Mouse (Mus musculus): ENCODE data around the gene Otulinl. TPM values are rescaled to one million over a fixed set of nuclear protein-coding genes. Genes with fewer than 3 reads are reported as not detected.
A peak's percentile ranks its signal among the peaks of the same experiment; 100 is the strongest.

Otulinl gene
- polyA plus RNA-seq, 1 experiment from 2014 or later, result 3.5 TPM

- no peak overlapping the region for H3K4me2 ChIP-seq
- ATAC-seq (replicated peaks; ENCODE audit: insufficient number of reproducible peaks, low FRiP score, low TSS enrichment), result no peak
- no peaks in the 10 kb centered on the region for H3K9me3 ChIP-seq (replicated peaks; ENCODE audit: control insufficient read depth, low read length)
- WGBS (ENCODE audit: insufficient replicate concordance), result 84% methylated on average over 13 of the region's 13 CpGs
- peaks cover 4% of the 10 kb centered on the region; the same call in 1 of the 2 replicates for H3K36me3 ChIP-seq (ENCODE audit: control insufficient read depth, insufficient read depth, low read length)
- no peak overlapping the region for H3K27ac ChIP-seq (ENCODE audit: low read depth, low read length)
- peaks cover 23% of the 10 kb centered on the region for H3K4me1 ChIP-seq (ENCODE audit: control insufficient read depth, insufficient read depth, low read length)
- H3K9ac ChIP-seq (ENCODE audit: low read depth, low read length), result no peak overlapping the region
- no peak overlapping the region for H3K4me3 ChIP-seq (ENCODE audit: low read depth, low read length)
- no peaks in the 10 kb centered on the region for H3K27me3 ChIP-seq (ENCODE audit: control insufficient read depth, insufficient read depth, low read length)
These were observed 56.1 kb downstream of the Otulinl start for GRCm38 (mm10) chr15:27625014-27625889.

- Histone ChIP-seq H3K4me2 (no peak overlapping the region), H3K27ac (ENCODE audit: low read depth, low read length) (no peak overlapping the region), H3K9ac (ENCODE audit: low read depth, low read length) (no peak overlapping the region), H3K9me3 (replicated peaks; ENCODE audit: control insufficient read depth, low read length) (no peaks in the 10 kb centered on the region), H3K27me3 (ENCODE audit: control insufficient read depth, insufficient read depth, low read length) (no peaks in the 10 kb centered on the region), H3K4me1 (ENCODE audit: control insufficient read depth, insufficient read depth, low read length) (peaks cover 24% of the 10 kb centered on the region), H3K36me3 (ENCODE audit: control insufficient read depth, insufficient read depth, low read length) (peaks cover 4% of the 10 kb centered on the region; the same call in 1 of the 2 replicates), H3K4me3 (ENCODE audit: low read depth, low read length) (no peak overlapping the region)
- no peak for ATAC-seq (replicated peaks; ENCODE audit: insufficient number of reproducible peaks, low FRiP score, low TSS enrichment)
- WGBS (ENCODE audit: insufficient replicate concordance), result 87% methylated on average over 6 of the region's 6 CpGs
These were observed 58.1 kb downstream of the Otulinl start for GRCm38 (mm10) chr15:27623286-27623685.

GRCm38 (mm10) chr15:27620475-27621185 lies 60.7 kb downstream of the Otulinl start:
- H3K9me3 ChIP-seq (replicated peaks; ENCODE audit: control insufficient read depth, low read length), result no peaks in the 10 kb centered on the region
- no peaks in the 10 kb centered on the region for H3K27me3 ChIP-seq (ENCODE audit: control insufficient read depth, insufficient read depth, low read length)
- H3K4me2 ChIP-seq, result no peak overlapping the region
- H3K9ac ChIP-seq (ENCODE audit: low read depth, low read length), result no peak overlapping the region
- WGBS (ENCODE audit: insufficient replicate concordance), result 80% methylated on average over 6 of the region's 6 CpGs
- H3K4me1 ChIP-seq (ENCODE audit: control insufficient read depth, insufficient read depth, low read length), result peaks cover 16% of the 10 kb centered on the region
- H3K27ac ChIP-seq (ENCODE audit: low read depth, low read length), result no peak overlapping the region
- ATAC-seq (replicated peaks; ENCODE audit: insufficient number of reproducible peaks, low FRiP score, low TSS enrichment), result no peak
- peaks cover 9% of the 10 kb centered on the region for H3K36me3 ChIP-seq (ENCODE audit: control insufficient read depth, insufficient read depth, low read length)
- no peak overlapping the region for H3K4me3 ChIP-seq (ENCODE audit: low read depth, low read length)

GRCm38 (mm10) chr15:27619683-27620082 lies 61.7 kb downstream of the Otulinl start:
- Histone ChIP-seq H3K4me3 (ENCODE audit: low read depth, low read length) (no peak overlapping the region), H3K9me3 (replicated peaks; ENCODE audit: control insufficient read depth, low read length) (no peaks in the 10 kb centered on the region), H3K9ac (ENCODE audit: low read depth, low read length) (no peak overlapping the region), H3K27me3 (ENCODE audit: control insufficient read depth, insufficient read depth, low read length) (no peaks in the 10 kb centered on the region), H3K27ac (ENCODE audit: low read depth, low read length) (0 out of 2 replicates have a peak overlapping the region, but pooled peaks have one; percentile 24), H3K4me2 (no peak overlapping the region), H3K36me3 (ENCODE audit: control insufficient read depth, insufficient read depth, low read length) (peaks cover 9% of the 10 kb centered on the region), H3K4me1 (ENCODE audit: control insufficient read depth, insufficient read depth, low read length) (peaks cover 16% of the 10 kb centered on the region)
- no peak for ATAC-seq (replicated peaks; ENCODE audit: insufficient number of reproducible peaks, low FRiP score, low TSS enrichment)
- 80% methylated on average over 3 of the region's 3 CpGs for WGBS (ENCODE audit: insufficient replicate concordance)

- peaks cover 16% of the 10 kb centered on the region for H3K4me1 ChIP-seq (ENCODE audit: control insufficient read depth, insufficient read depth, low read length)
- H3K4me2 ChIP-seq, result no peak overlapping the region
- H3K27ac ChIP-seq (ENCODE audit: low read depth, low read length), result peak overlapping the region; percentile 82
- peaks cover 9% of the 10 kb centered on the region for H3K36me3 ChIP-seq (ENCODE audit: control insufficient read depth, insufficient read depth, low read length)
- WGBS (ENCODE audit: insufficient replicate concordance), result 46% methylated on average over 6 of the region's 6 CpGs
- H3K9me3 ChIP-seq (replicated peaks; ENCODE audit: control insufficient read depth, low read length), result no peaks in the 10 kb centered on the region
- peak; percentile 61; the same call in 1 of the 2 replicates for ATAC-seq (replicated peaks; ENCODE audit: insufficient number of reproducible peaks, low FRiP score, low TSS enrichment)
- H3K27me3 ChIP-seq (ENCODE audit: control insufficient read depth, insufficient read depth, low read length), result no peaks in the 10 kb centered on the region
- no peak overlapping the region for H3K9ac ChIP-seq (ENCODE audit: low read depth, low read length)
- no peak overlapping the region for H3K4me3 ChIP-seq (ENCODE audit: low read depth, low read length)
These were observed 62.4 kb downstream of the Otulinl start for GRCm38 (mm10) chr15:27618778-27619533.

GRCm38 (mm10) chr15:27617227-27617626 lies 64.2 kb downstream of the Otulinl start:
- H3K9me3 ChIP-seq (replicated peaks; ENCODE audit: control insufficient read depth, low read length), result no peaks in the 10 kb centered on the region
- no peak overlapping the region for H3K4me2 ChIP-seq
- peaks cover 16% of the 10 kb centered on the region for H3K4me1 ChIP-seq (ENCODE audit: control insufficient read depth, insufficient read depth, low read length)
- no peaks in the 10 kb centered on the region for H3K27me3 ChIP-seq (ENCODE audit: control insufficient read depth, insufficient read depth, low read length)
- no peak overlapping the region for H3K27ac ChIP-seq (ENCODE audit: low read depth, low read length)
- H3K9ac ChIP-seq (ENCODE audit: low read depth, low read length), result no peak overlapping the region
- ATAC-seq (replicated peaks; ENCODE audit: insufficient number of reproducible peaks, low FRiP score, low TSS enrichment), result no peak
- peaks cover 4% of the 10 kb centered on the region for H3K36me3 ChIP-seq (ENCODE audit: control insufficient read depth, insufficient read depth, low read length)
- no peak overlapping the region for H3K4me3 ChIP-seq (ENCODE audit: low read depth, low read length)
- WGBS (ENCODE audit: insufficient replicate concordance), result 78% methylated on average over 3 of the region's 3 CpGs

- H3K9me3 ChIP-seq (replicated peaks; ENCODE audit: control insufficient read depth, low read length), result no peaks in the 10 kb centered on the region
- no peak overlapping the region for H3K4me2 ChIP-seq
- no peaks in the 10 kb centered on the region for H3K27me3 ChIP-seq (ENCODE audit: control insufficient read depth, insufficient read depth, low read length)
- H3K9ac ChIP-seq (ENCODE audit: low read depth, low read length), result no peak overlapping the region
- no peak for ATAC-seq (replicated peaks; ENCODE audit: insufficient number of reproducible peaks, low FRiP score, low TSS enrichment)
- H3K4me3 ChIP-seq (ENCODE audit: low read depth, low read length), result no peak overlapping the region
- no peak overlapping the region for H3K27ac ChIP-seq (ENCODE audit: low read depth, low read length)
- WGBS (ENCODE audit: insufficient replicate concordance), result 75% methylated on average over 4 of the region's 4 CpGs
- peaks cover 15% of the 10 kb centered on the region for H3K4me1 ChIP-seq (ENCODE audit: control insufficient read depth, insufficient read depth, low read length)
- H3K36me3 ChIP-seq (ENCODE audit: control insufficient read depth, insufficient read depth, low read length), result peaks cover 7% of the 10 kb centered on the region
These were observed 65.2 kb downstream of the Otulinl start for GRCm38 (mm10) chr15:27616159-27616558.

GRCm38 (mm10) chr15:27613255-27613654 lies 68.1 kb downstream of the Otulinl start:
- no peak overlapping the region for H3K4me2 ChIP-seq
- H3K27ac ChIP-seq (ENCODE audit: low read depth, low read length), result no peak overlapping the region
- H3K27me3 ChIP-seq (ENCODE audit: control insufficient read depth, insufficient read depth, low read length), result no peaks in the 10 kb centered on the region
- no peaks in the 10 kb centered on the region for H3K4me1 ChIP-seq (ENCODE audit: control insufficient read depth, insufficient read depth, low read length)
- ATAC-seq (replicated peaks; ENCODE audit: insufficient number of reproducible peaks, low FRiP score, low TSS enrichment), result 0 out of 2 replicates have a peak, but pooled peaks have one; percentile 52
- H3K4me3 ChIP-seq (ENCODE audit: low read depth, low read length), result no peak overlapping the region
- H3K36me3 ChIP-seq (ENCODE audit: control insufficient read depth, insufficient read depth, low read length), result peaks cover 13% of the 10 kb centered on the region
- no peak overlapping the region for H3K9ac ChIP-seq (ENCODE audit: low read depth, low read length)
- WGBS (ENCODE audit: insufficient replicate concordance), result 92% methylated on average over 4 of the region's 4 CpGs
- no peaks in the 10 kb centered on the region for H3K9me3 ChIP-seq (replicated peaks; ENCODE audit: control insufficient read depth, low read length)

All from heart, embryonic 11.5 days (tissue).